Mouse (Mus musculus) testis, adult 2 months (tissue): ENCODE measurements around the gene Fam166a. TPM values are rescaled to one million over a fixed set of nuclear protein-coding genes. Genes with fewer than 3 reads are reported as not detected.

Source experiments
- H3K27ac ChIP-seq: fragments of 200-500 bp; 2 replicates; pipeline ENCODE4 v1.5.1; 2012; ENCODE audit warnings: low read depth, low read length; ENCODE audit not compliant: control insufficient read depth, insufficient read depth
- H3K27me3 ChIP-seq: fragments of 200-500 bp; 2 replicates; pipeline ENCODE4 v1.6.1; 2012; ENCODE audit warnings: mild to moderate bottlenecking, low read length, moderate library complexity; ENCODE audit not compliant: control insufficient read depth, insufficient read depth
- H3K36me3 ChIP-seq: fragments of 200-500 bp; 2 replicates; pipeline ENCODE4 v1.6.1; 2012; ENCODE audit warnings: mild to moderate bottlenecking, low read length; ENCODE audit not compliant: control insufficient read depth, insufficient read depth
- H3K4me1 ChIP-seq: fragments of 200-500 bp; 2 replicates; pipeline ENCODE4 v1.6.1; 2012; ENCODE audit warnings: low read length; ENCODE audit not compliant: control insufficient read depth, insufficient read depth
- H3K4me3 ChIP-seq: fragments of 200-500 bp; 2 replicates; pipeline ENCODE4 v1.5.1; 2012; ENCODE audit warnings: low read depth, mild to moderate bottlenecking, low read length, moderate library complexity, mixed read lengths; ENCODE audit not compliant: control insufficient read depth
- CTCF ChIP-seq: fragments of 200-500 bp; IDR thresholded peaks from 2 replicates; pipeline ENCODE4 v1.5.1; 2012; ENCODE audit warnings: low read depth, mild to moderate bottlenecking, inconsistent platforms, low read length, moderate library complexity; ENCODE audit not compliant: control insufficient read depth, insufficient read depth, insufficient replicate concordance
- POLR2A ChIP-seq: fragments of 200-500 bp; IDR thresholded peaks from 2 replicates; pipeline ENCODE4 v1.6.1; 2012; ENCODE audit warnings: low read depth, mild to moderate bottlenecking, inconsistent platforms, low read length, moderate library complexity; ENCODE audit not compliant: control insufficient read depth
- polyA plus RNA-seq: library from polyadenylated mRNA; depleted of rRNA; stranded (reverse); fragments of >200 nt; gene quantifications from 2 replicates; pipeline ENCODE4 v1.2.3, GENCODE M21; 2012; rRNA removed

Fam166a gene
- 552 and 576 TPM in 2 replicates for polyA plus RNA-seq

- Histone ChIP-seq H3K4me1 (no peaks in the 10 kb centered on the region; the same call in 1 of the 2 replicates), H3K36me3 (no peaks in the 10 kb centered on the region), H3K4me3 (peak within 1 kb of the TSS; percentile 86), H3K27me3 (no peaks in the 10 kb centered on the region), H3K27ac (peak within 1 kb of the TSS; percentile 88)
- TF ChIP-seq CTCF, result no peak
- peak; percentile 33; the same call in 1 of the 2 replicates for TF ChIP-seq POLR2A
Observed at GRCm38 (mm10) chr2:25218445-25218844, at the start of gene Fam166a. Gene Fam166a, plus strand, starts transcription at chr2:25218745.

DNA sequence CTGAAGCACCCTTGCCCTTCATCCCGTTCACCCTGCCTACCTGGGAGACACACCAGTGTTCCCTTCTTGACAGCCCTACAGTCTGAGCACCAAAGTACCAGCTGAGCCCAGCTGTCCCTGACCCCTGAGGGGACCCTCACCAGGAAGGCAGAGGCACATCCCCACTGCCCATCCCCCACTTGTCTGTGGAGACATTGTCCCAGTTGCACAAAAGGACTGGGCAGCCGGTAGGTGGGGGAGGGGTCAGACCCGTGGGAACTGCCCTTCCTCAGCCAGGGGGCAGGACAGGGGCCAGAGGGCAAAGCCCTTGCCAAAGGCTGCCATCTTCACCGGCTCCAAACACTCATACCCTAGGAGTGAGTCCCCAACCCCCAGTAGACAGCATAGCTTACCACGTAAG lies 48.8 kb upstream of the Fam166a start:
- Histone ChIP-seq H3K36me3 (no peaks in the 10 kb centered on the region), H3K27ac (no peak overlapping the region), H3K4me1 (peaks cover 21% of the 10 kb centered on the region), H3K4me3 (no peak overlapping the region), H3K27me3 (no peaks in the 10 kb centered on the region)
- no peak for TF ChIP-seq POLR2A
- no peak for TF ChIP-seq CTCF

GRCm38 (mm10) chr2:25170326-25171100 lies 48.0 kb upstream of the Fam166a start:
- TF ChIP-seq POLR2A (no peak), CTCF (no peak)
- H3K36me3 ChIP-seq, result no peaks in the 10 kb centered on the region
- H3K4me3 ChIP-seq, result no peak overlapping the region
- no peaks in the 10 kb centered on the region for H3K27me3 ChIP-seq
- H3K4me1 ChIP-seq, result peaks cover 21% of the 10 kb centered on the region
- H3K27ac ChIP-seq, result no peak overlapping the region

DNA sequence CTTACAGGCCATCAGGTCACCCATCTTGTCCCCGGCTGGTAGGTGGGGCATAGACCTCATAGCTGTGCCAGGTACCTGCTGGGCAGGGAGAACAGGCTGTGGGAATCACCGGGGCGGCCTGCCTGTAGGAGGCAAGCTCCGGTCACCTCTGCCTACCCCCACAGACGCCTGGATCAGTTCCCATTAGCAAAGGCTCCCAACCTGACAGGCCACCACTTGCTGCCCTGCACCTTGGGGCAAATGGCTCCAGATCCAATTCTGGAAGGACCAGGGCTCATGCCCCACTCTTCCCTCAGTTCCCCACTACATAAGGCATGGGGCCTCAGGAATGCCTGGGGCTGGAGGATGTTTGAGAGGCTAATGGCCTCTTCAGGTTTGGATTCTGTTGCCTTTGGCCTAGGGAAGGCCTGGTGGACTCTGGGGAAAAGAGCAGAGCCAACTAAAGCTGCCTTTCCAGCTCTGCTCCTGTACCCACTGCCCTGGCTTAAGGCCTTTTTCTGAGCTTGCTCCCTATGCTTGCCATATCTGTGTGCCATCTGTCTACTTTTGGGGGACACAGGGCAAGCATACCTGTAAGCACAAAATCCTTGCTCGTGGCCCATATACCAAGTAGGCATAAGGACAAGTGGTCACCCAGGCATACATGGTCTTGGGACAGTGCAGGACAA lies 47.3 kb upstream of the Fam166a start:
- Histone ChIP-seq H3K4me3 (no peak overlapping the region), H3K36me3 (no peaks in the 10 kb centered on the region), H3K4me1 (peaks cover 21% of the 10 kb centered on the region), H3K27ac (no peak overlapping the region), H3K27me3 (no peaks in the 10 kb centered on the region)
- TF ChIP-seq CTCF (no peak), POLR2A (no peak)

- no peak for TF ChIP-seq CTCF
- no peak for TF ChIP-seq POLR2A
- Histone ChIP-seq H3K36me3 (no peaks in the 10 kb centered on the region), H3K4me1 (peaks cover 21% of the 10 kb centered on the region), H3K4me3 (no peak overlapping the region), H3K27me3 (no peaks in the 10 kb centered on the region), H3K27ac (no peak overlapping the region)
Observed at GRCm38 (mm10) chr2:25171769-25172153, 46.8 kb upstream of the Fam166a start.

DNA sequence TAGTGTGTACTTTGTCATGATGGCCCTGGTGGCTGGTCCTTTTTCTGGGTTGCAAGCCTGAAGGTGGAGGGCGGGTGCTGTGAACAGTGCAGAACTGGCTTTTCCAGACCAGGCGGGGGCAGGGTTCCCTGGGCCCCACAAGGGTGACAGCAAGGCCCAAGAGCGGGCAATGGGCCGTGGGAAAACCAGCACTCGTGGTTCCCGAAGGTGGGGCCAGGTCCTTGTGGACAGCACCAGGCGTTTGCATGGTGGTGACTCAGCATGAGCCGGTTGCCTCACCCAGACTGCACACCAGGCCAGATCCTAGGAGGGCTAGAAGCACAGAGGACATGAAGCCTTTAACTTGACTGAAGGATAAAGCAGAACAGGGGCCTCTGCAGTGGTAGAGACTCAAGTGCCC lies 45.9 kb upstream of the Fam166a start:
- TF ChIP-seq CTCF (no peak), POLR2A (no peak)
- Histone ChIP-seq H3K4me1 (peaks cover 14% of the 10 kb centered on the region), H3K27me3 (no peaks in the 10 kb centered on the region), H3K4me3 (no peak overlapping the region), H3K36me3 (no peaks in the 10 kb centered on the region), H3K27ac (no peak overlapping the region)

DNA sequence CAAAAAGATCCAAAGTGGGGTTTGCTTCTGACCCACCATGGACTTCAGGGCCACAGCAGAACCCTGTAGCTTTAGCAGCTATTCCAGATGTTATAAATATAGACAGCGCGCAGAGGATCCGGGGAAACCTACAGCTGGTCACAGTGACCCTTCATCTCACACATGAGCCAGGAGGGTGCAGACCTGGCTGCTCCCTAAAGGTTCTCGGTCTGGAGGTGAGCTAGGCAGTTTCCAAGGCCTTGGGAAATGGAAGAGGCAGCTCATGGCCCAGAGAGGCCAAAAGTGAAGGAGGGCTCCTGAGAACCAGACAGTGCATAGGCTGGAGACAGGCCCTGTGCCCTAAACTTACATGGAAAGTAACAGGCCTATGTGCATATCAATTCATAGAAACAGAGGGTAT lies 44.7 kb upstream of the Fam166a start:
- Histone ChIP-seq H3K27me3 (no peaks in the 10 kb centered on the region), H3K4me1 (peaks cover 7% of the 10 kb centered on the region), H3K27ac (no peak overlapping the region), H3K4me3 (no peak overlapping the region), H3K36me3 (no peaks in the 10 kb centered on the region)
- TF ChIP-seq POLR2A (no peak), CTCF (no peak)
